In genomic region chr6:140423041-140423845, GRCm38 (mm10) we compare ENCODE assay signal across 8 mouse cellular contexts. TPM values are rescaled to one million over a fixed set of nuclear protein-coding genes. Genes with fewer than 3 reads are reported as not detected.
DNase-seq lines count a peak whose midpoint lies in the region; ATAC-seq lines count a peak whose summit lies in the region.

No protein-coding gene starts in this region.

- H3K9me3 ChIP-seq in megakaryocyte, embryonic 14.5 days = peaks cover 7% of the 10 kb centered on the region; the same call in 1 of the 2 replicates
- peaks cover 4% of the 10 kb centered on the region; the same call in 1 of the 2 replicates for H3K9me3 ChIP-seq in heart, embryonic 13.5 days
- no peaks in the 10 kb centered on the region for H3K9me3 ChIP-seq in liver, embryonic 11.5 days (ENCODE audit: control insufficient read depth, low read length)
- H3K9me3 ChIP-seq in stomach, embryonic 15.5 days = no peaks in the 10 kb centered on the region

- 12% methylated on average over 29 of the region's 29 CpGs for WGBS in heart, embryonic 13.5 days
- WGBS in liver, embryonic 11.5 days = 15% methylated on average over 29 of the region's 29 CpGs
- WGBS in stomach, embryonic 15.5 days = 15% methylated on average over 29 of the region's 29 CpGs

- H3K4me2 ChIP-seq in heart, embryonic 13.5 days = peak overlapping the region; percentile 93
- H3K4me2 ChIP-seq in liver, embryonic 11.5 days = peak overlapping the region; percentile 89
- peak overlapping the region; percentile 71 for H3K4me2 ChIP-seq in stomach, embryonic 15.5 days

- H3K4me3 ChIP-seq in megakaryocyte, embryonic 14.5 days (replicated peaks) = peak overlapping the region; percentile 95
- peak overlapping the region; percentile 90 for H3K4me3 ChIP-seq in heart, embryonic 13.5 days
- peak overlapping the region; percentile 89 for H3K4me3 ChIP-seq in liver, embryonic 11.5 days (ENCODE audit: low read depth, low read length)
- peak overlapping the region; percentile 74 for H3K4me3 ChIP-seq in stomach, embryonic 15.5 days (replicated peaks)

- intact Hi-C loops in left cerebral cortex, postnatal 4 days (cut with DNase I) = loop anchor here (5.0 to 10.0 kb wide), 2 partner anchors 128 to 641 kb away; no protein-coding TSS in a partner anchor

- DNase-seq in cerebellum, adult 8-10 months = peak; percentile 67
- DNase-seq in cerebellum, postnatal 4 days (ENCODE audit: low spot score in 2 of 2) = no peak
- DNase-seq in liver, embryonic 11.5 days (ENCODE audit: low spot score) = no peak
- DNase-seq in left cerebral cortex, postnatal 4 days = no peak

- peaks cover 13% of the 10 kb centered on the region for H3K27me3 ChIP-seq in megakaryocyte, embryonic 14.5 days (replicated peaks)
- H3K27me3 ChIP-seq in heart, embryonic 13.5 days (replicated peaks) = no peaks in the 10 kb centered on the region
- H3K27me3 ChIP-seq in liver, embryonic 11.5 days (replicated peaks; ENCODE audit: control insufficient read depth, insufficient read depth, low read length) = no peaks in the 10 kb centered on the region
- no peaks in the 10 kb centered on the region for H3K27me3 ChIP-seq in stomach, embryonic 15.5 days (replicated peaks)

- H3K9ac ChIP-seq in heart, embryonic 13.5 days = peak overlapping the region; percentile 94
- peak overlapping the region; percentile 80 for H3K9ac ChIP-seq in liver, embryonic 11.5 days (ENCODE audit: low read depth, low read length)
- H3K9ac ChIP-seq in stomach, embryonic 15.5 days = peak overlapping the region; percentile 90

- peaks cover 18% of the 10 kb centered on the region for H3K4me1 ChIP-seq in megakaryocyte, embryonic 14.5 days
- H3K4me1 ChIP-seq in heart, embryonic 13.5 days = peaks cover 12% of the 10 kb centered on the region
- H3K4me1 ChIP-seq in liver, embryonic 11.5 days (replicated peaks; ENCODE audit: control insufficient read depth, insufficient read depth, low read length) = no peaks in the 10 kb centered on the region
- H3K4me1 ChIP-seq in stomach, embryonic 15.5 days = peaks cover 2% of the 10 kb centered on the region; the same call in 1 of the 2 replicates

- ATAC-seq in megakaryocyte, adult 5-6 weeks (ENCODE audit: poor library complexity, severe bottlenecking) = no peak
- no peak for ATAC-seq in heart, embryonic 13.5 days (ENCODE audit: extremely low read depth, insufficient number of reproducible peaks, low FRiP score, low TSS enrichment)
- no peak for ATAC-seq in liver, embryonic 11.5 days (replicated peaks; ENCODE audit: low FRiP score)
- ATAC-seq in stomach, embryonic 15.5 days (ENCODE audit: insufficient read depth, low FRiP score, low read depth) = no peak

- peaks cover 4% of the 10 kb centered on the region for H3K36me3 ChIP-seq in megakaryocyte, embryonic 14.5 days (replicated peaks; ENCODE audit: low read length)
- H3K36me3 ChIP-seq in heart, embryonic 13.5 days = peaks cover 5% of the 10 kb centered on the region
- no peaks in the 10 kb centered on the region; the same call in 1 of the 2 replicates for H3K36me3 ChIP-seq in liver, embryonic 11.5 days (ENCODE audit: control insufficient read depth, insufficient read depth, low read length)
- H3K36me3 ChIP-seq in stomach, embryonic 15.5 days = no peaks in the 10 kb centered on the region

- H3K27ac ChIP-seq in heart, embryonic 13.5 days (replicated peaks) = peak overlapping the region; percentile 79
- no peak overlapping the region for H3K27ac ChIP-seq in liver, embryonic 11.5 days (ENCODE audit: low read depth, low read length)
- H3K27ac ChIP-seq in stomach, embryonic 15.5 days = peak overlapping the region; percentile 91

RNA-seq across cellular contexts. Expression of gene Plekha5, which starts 0.6 kb away (rescaled TPM):
- 1.9 and 2.2 TPM in 2 replicates for polyA plus RNA-seq in megakaryocyte, embryonic 14.5 days (2012; ENCODE audit: insufficient read depth, low replicate concordance)
- 1.8 and 2.2 TPM in 2 replicates for total RNA-seq in megakaryocyte, adult 5-6 weeks (2015)
- total RNA-seq in megakaryocyte, adult 5-6 weeks (2017) = 2.6 and 4.8 TPM in 2 replicates
- 18.4 and 18.7 TPM in 2 replicates for polyA plus RNA-seq in heart, embryonic 13.5 days (2015; fragmentation: Nextera tagmentation; extraction: Ambion mirVana)
- polyA plus RNA-seq in liver, embryonic 11.5 days (2014; fragmentation: Nextera tagmentation; extraction: Ambion mirVana) = 28.6 and 30.7 TPM in 2 replicates
- 43.0 and 46.7 TPM in 2 replicates for polyA plus RNA-seq in stomach, embryonic 15.5 days (2015; fragmentation: Nextera tagmentation; extraction: Ambion mirVana)
- total RNA-seq in left cerebral cortex, postnatal 4 days (2021) = 10 to 100 TPM; 82.0 to 94.6 TPM
